Mouse (Mus musculus): ENCODE measurements at regions not wholly inside any gene's neighbourhood (a gene's known extent, or its start where the extent isn't known, plus 50 kb on each side); places are given as distances from the start of the nearest gene placed in this dataset.
"Not testable (repeated sequence)": the region's sequence is repeated elsewhere in the genome, so short reads cannot be mapped to it uniquely, and the experiment has no call there.

DNA sequence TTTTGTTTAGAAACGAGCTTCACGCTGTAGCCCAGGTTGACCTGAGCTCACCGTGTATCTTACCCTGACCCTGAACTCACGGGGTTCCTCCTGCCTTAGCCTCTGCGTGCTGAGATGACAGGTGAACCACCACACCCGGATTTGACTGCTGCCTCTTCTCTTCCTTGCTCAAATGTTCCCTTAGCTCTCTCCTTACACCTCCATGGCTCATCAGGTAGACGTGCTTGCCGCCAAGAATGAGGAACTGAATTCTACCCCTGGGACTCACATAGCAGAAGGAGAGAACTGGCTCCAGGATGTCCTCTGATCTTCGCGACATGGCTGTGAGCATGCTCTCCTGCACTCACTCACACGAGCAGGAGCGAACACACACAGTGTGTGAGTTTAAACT is 55.3 kb upstream of the Jarid2 start:
- no peak for DNase-seq (ENCODE audit: low spot score)

DNA sequence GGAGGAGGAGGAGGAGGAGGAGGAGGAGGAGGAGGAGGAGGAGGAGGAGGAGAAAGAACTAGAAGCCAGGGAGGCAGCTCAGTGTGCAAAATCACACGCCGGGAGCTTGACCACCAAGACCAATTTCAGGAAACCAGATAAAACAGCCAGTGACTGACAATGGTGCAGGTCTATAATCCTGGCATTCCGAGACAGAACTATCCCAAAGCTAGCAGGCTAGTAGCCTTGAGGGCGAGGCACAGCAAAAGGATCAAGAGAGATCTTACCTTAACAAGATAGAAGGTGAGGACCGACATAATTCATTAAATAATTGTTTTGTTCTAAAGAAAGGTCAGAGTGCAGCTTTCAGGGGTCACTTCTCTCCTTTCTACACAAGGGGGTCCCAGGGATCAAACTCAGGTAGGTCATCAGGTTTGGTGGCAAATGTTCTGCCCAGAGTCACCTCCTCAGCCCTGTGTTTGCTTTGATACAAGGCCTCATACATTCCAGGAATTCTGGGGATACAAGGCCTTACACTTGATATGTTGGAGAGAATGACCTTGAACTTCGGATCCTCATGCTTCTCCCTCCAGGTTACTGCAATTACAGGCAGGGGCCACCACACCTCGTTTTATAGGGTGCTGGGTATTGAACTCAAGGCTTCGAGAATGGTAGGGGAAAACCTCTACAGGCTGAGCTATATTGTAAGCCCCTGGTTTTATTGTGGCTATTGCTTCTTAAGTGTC is 54.2 kb upstream of the Jarid2 start:
- DNase-seq (ENCODE audit: low spot score), result no peak

DNA sequence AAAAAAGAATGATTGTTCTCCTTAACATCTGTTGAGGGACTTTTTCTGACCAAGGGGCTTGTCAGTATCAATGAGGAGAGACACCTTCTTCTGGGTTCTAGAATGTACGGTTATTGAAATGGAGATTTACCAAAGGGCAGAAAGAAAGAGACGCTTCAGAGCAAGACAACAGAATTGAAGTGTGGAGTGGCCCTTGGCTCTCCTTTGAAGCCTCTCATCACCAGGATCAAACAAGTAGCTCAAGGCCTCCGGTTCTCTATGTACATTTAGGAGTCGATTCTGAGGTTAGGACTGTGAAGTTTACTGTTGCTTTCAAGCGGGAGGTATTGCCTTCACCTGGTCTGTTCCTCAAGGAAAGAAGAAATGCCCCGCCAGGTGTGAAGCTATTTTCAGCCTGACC is 53.2 kb upstream of the Jarid2 start:
- no peak for DNase-seq (ENCODE audit: low spot score)

DNA sequence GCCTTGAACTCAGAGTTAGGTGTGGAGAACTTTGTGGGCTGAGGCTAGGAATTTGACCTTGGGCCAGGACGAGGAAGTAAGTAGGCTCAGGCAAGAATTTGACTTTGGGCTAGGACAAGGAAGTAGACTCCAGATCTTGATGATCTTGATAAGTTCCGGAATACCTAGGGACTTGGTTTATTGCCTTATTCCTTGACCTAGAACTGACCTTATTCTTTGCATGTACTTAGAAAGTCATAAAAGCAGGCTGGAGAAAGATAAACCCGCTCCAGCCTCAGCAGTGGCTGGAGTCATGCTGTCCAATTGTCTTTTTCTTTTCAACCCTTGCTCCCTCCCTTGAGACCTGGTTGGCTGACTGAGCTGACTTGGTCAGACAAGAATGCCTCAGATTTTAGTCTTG is 51.2 kb upstream of the Jarid2 start:
- DNase-seq (ENCODE audit: low spot score), result no peak

DNA sequence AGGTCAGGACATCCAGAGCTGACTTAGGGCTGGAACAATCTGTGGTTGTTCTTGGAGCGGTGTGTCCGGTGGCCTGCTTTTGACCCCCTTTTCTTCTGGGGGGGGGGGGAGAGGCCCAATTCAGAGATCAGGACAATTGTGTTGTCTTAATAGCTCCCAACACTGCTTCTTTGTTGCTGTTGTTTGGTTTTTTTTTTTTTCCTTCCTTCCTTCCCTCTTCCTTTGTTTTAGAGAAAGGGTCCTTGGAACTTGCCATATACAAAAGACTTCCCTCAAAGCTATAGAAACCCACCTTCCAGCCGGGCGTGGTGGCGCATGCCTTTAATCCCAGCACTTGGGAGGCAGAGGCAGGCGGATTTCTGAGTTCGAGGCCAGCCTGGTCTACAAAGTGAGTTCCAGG is 49.8 kb upstream of the Jarid2 start:
- DNase-seq (ENCODE audit: low spot score), result not testable (repeated sequence)
